Mouse (Mus musculus) monocyte, adult 2 months (primary cell): ENCODE measurements around the gene Gm10057.
"Not testable (repeated sequence)": the region's sequence is repeated elsewhere in the genome, so short reads cannot be mapped to it uniquely, and the experiment has no call there.

Experiments used
- DNase-seq, 2 experiments: peaks; one replicate each; pipeline ENCODE4 v3.0.0; 2022; ENCODE audit warnings: low spot score in 2 of 2, low read depth in 1 of 2

Gm10057 gene

GRCm38 (mm10) chrX:154054939-154055338 is at the start of gene Gm10057:
Gene Gm10057, minus strand, starts transcription at chrX:154055039.
- DNase-seq, result not testable (repeated sequence)

GRCm38 (mm10) chrX:154033727-154034126 is 21.1 kb downstream of the Gm10057 start, which contains the start of gene 4921511M17Rik:
Gene 4921511M17Rik, minus strand, starts transcription at chrX:154033827.
- DNase-seq, result not testable (repeated sequence)

GRCm38 (mm10) chrX:154012540-154012939 is 42.3 kb downstream of the Gm10057 start, which contains the start of gene Samt1:
Gene Samt1, minus strand, starts transcription at chrX:154012640.
- DNase-seq, result not testable (repeated sequence)
